Mouse (Mus musculus) splenic B cell, adult 2 months (primary cell): ENCODE measurements at regions not wholly inside any gene's neighbourhood (a gene's known extent, or its start where the extent isn't known, plus 50 kb on each side); places are given as distances from the start of the nearest gene placed in this dataset.

Experiments used
- DNase-seq: peaks from one replicate; pipeline ENCODE4 v3.0.0-alpha.2; 2011; ENCODE audit warnings: low read depth, low spot score
- H3K27me3 ChIP-seq: 2 replicates; pipeline ENCODE4 v1.6.1; 2012; ENCODE audit warnings: mild to moderate bottlenecking, low read length, moderate library complexity, mixed read lengths; ENCODE audit not compliant: control insufficient read depth, poor library complexity, insufficient read depth, severe bottlenecking
- H3K36me3 ChIP-seq: 2 replicates; pipeline ENCODE4 v1.6.1; 2012; ENCODE audit warnings: mild to moderate bottlenecking, low read length, moderate library complexity, mixed read lengths; ENCODE audit not compliant: control insufficient read depth, poor library complexity, insufficient read depth, severe bottlenecking

GRCm38 (mm10) chr10:42131798-42132197 lies 113.6 kb upstream of the Armc2 start:
- no peak for DNase-seq
- Histone ChIP-seq H3K36me3 (no peaks in the 10 kb centered on the region), H3K27me3 (no peaks in the 10 kb centered on the region)

DNA sequence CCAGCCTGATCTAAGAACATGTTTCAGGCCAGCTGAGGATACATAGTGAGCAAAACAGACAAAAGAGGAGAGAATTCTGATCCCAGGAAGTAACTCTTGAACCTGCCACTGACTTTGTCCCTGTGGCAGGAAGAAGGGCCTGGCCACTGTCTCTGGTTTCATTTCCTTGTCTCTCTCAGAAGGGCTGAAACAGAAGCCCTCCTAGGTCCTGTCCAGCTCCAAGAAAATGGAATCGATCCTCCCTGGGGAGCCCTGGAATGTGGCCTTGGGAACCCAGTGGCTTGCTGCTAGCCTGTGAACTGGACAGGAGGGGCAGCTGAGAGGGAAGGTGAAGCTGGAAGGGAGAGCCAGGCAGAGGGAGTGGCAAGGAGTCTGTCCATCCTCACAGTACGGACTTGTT lies 113.1 kb upstream of the Armc2 start:
- DNase-seq = no peak
- no peaks in the 10 kb centered on the region for H3K36me3 ChIP-seq
- H3K27me3 ChIP-seq = no peaks in the 10 kb centered on the region

DNA sequence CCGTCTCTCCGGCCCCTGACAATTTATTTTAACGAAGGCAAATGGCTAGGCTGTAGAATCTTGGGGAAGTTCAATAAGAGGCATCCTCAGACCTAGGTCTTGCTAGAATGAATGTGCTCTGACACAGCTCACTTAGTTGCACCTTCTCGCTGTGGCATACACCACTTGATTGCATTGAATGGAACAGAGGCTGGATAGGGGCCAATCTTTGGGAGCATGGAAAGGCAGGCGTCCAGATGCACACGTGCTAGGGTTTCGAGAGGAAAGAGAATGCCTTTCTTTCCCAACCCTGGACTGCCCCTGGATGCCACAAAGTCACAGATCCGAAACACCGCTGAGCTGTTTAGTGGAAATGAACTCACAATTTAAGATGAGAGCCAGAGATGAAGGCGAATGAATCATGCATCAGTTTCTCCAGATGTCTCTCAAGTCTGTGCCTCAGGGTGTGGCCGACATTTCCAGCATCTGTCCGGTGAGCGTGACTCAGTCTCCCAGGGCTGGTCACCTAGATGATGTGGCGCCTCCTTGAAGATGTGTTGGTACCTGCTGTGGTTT lies 109.7 kb upstream of the Armc2 start:
- Histone ChIP-seq H3K36me3 (no peaks in the 10 kb centered on the region), H3K27me3 (no peaks in the 10 kb centered on the region)
- DNase-seq = no peak

- Histone ChIP-seq H3K27me3 (no peaks in the 10 kb centered on the region), H3K36me3 (no peaks in the 10 kb centered on the region)
- DNase-seq = no peak
These were observed 108.6 kb upstream of the Armc2 start for GRCm38 (mm10) chr10:42126816-42127215.

GRCm38 (mm10) chr10:42122768-42123635 lies 104.8 kb upstream of the Armc2 start:
- Histone ChIP-seq H3K27me3 (no peaks in the 10 kb centered on the region), H3K36me3 (no peaks in the 10 kb centered on the region)
- no peak for DNase-seq

- no peak for DNase-seq
- Histone ChIP-seq H3K27me3 (no peaks in the 10 kb centered on the region), H3K36me3 (no peaks in the 10 kb centered on the region)
These were observed 103.7 kb upstream of the Armc2 start for GRCm38 (mm10) chr10:42121984-42122383.

GRCm38 (mm10) chr10:42119326-42119725 lies 101.1 kb upstream of the Armc2 start:
- H3K36me3 ChIP-seq = no peaks in the 10 kb centered on the region
- no peaks in the 10 kb centered on the region for H3K27me3 ChIP-seq
- DNase-seq = no peak

DNA sequence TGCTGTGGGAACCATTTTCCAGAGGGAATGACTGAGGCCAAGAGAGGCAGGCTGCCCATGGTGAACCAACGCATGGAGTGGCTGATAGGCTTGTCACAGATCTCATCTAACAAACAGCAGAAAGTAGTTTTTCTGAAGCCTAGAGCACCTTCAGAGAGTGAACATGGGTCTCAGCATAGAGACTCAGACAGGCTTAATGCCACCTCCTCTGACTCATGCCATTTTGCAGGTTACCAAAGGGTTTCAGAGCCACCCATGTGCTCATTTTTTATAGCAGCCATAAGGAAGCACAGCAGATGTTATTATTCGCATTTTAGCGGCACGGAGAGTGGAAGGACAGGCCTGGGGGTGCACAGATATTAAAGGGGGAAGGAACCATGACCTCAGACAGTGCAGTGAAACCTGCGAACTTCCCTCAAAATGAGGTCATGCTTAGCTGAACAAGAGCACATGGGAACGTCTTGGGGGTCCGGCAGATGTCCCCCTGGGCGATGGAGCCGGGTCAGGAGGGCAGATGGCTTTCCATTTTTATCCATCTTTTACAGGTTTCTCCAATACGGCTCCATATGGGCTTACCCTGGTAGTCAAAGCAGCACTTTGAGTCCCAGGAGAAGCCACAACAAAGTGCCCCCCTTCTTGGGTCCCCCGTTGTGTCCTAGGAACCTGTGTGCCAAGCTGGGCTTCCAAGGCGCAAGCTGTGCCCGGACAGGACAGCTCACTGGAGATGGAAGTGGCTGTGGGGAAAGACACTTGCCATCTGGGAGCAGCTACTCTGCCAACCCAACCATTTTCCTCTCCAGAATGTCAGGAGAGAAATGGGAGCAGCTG lies 100.3 kb upstream of the Armc2 start:
- H3K27me3 ChIP-seq = no peaks in the 10 kb centered on the region
- no peak for DNase-seq
- H3K36me3 ChIP-seq = no peaks in the 10 kb centered on the region

GRCm38 (mm10) chr10:42117523-42117922 lies 99.3 kb upstream of the Armc2 start:
- no peak for DNase-seq
- H3K36me3 ChIP-seq = no peaks in the 10 kb centered on the region
- H3K27me3 ChIP-seq = no peaks in the 10 kb centered on the region

GRCm38 (mm10) chr10:42115920-42116298 lies 97.7 kb upstream of the Armc2 start:
- no peaks in the 10 kb centered on the region for H3K36me3 ChIP-seq
- no peaks in the 10 kb centered on the region for H3K27me3 ChIP-seq
- DNase-seq = no peak

DNA sequence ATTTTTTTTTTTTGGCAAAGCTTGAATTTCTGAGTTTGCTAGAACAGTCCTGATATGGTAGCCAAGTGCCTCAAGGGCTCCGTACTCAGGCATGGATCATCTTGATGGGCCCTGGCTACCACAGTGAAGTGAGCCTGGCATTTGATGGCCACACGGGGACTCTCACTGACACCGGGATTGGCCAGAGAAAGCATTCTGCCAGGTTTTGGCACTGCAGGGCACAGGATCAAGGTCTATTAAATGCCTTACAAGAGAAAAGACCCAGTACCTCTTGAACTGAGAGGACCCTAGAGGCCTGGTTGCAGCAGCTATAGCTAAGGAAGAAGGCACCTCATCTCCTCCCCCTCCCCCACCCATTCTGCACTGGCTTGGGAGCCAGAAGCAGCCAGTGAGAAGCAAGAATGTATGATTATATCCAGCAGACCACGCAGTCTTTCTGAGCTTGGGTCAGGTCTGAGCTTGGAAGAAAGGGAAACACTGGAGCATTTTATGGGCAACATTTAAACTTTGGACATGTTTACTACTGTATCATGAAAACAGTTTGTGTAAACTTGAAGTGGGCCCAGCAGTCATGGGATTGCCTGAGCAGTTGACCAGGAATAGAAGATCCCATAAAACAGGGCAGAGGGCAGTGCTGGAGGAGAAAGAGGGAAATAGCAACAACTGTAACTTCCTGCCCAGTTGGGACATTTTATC lies 97.1 kb upstream of the Armc2 start:
- H3K36me3 ChIP-seq = no peaks in the 10 kb centered on the region
- no peaks in the 10 kb centered on the region for H3K27me3 ChIP-seq
- no peak for DNase-seq

- DNase-seq = no peak
- no peaks in the 10 kb centered on the region for H3K36me3 ChIP-seq
- H3K27me3 ChIP-seq = no peaks in the 10 kb centered on the region
These were observed 92.5 kb upstream of the Armc2 start for GRCm38 (mm10) chr10:42110704-42111103.

- H3K27me3 ChIP-seq = no peaks in the 10 kb centered on the region
- DNase-seq = no peak
- H3K36me3 ChIP-seq = no peaks in the 10 kb centered on the region
These were observed 90.2 kb upstream of the Armc2 start for GRCm38 (mm10) chr10:42108294-42109014.
